Comparison of ENCODE assay signal across 12 mouse cellular contexts in the genomic region with DNA sequence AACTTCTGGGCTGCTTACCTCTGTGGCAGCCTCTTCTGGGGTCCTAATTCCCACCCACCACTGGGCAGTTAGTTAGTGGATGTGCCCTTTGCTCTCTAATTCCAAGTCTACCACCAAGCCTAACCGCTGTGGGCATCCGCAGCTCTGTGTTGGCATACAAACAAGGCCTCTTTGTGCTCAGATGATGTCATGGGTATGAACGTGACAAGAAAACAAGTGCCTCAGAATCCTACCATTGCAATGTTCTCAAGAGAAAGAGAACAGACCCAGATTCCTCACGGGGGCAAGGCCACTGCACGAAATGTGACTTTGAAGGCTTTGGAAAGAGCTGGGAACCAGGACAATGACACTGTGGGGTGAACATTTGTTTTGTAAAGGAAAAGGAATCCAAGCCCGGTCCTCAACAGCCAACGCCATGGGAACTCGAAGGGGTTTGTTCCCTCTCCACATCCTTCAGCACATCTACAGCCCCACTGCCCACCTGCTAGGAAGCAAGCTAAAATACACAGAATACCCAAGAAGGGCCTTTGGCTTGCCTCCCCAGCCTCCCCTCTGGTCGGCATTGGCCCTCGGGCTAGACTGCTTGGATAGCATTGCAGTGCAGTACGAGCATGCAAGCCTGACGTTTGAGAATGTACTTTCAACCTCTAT.
DNase-seq lines count a peak whose midpoint lies in the region; ATAC-seq lines count a peak whose summit lies in the region.
"Had no signal": no experiment of that assay in that cellular context is flagged by ENCODE, and none has a peak within 500 bp of the region (broad histone marks: within the 10 kb centered on the region; RNA-seq: fewer than 3 reads in every experiment).

No protein-coding gene starts in this region.

- no peak overlapping the region for H3K4me3 ChIP-seq in hindbrain, embryonic 16.5 days (ENCODE audit: low read length)
- no peak overlapping the region for H3K4me3 ChIP-seq in midbrain, embryonic 13.5 days (replicated peaks)
- H3K4me3 ChIP-seq in liver, embryonic 12.5 days: no peak overlapping the region
- H3K4me3 ChIP-seq: liver, embryonic 13.5 days; myocyte; stomach, embryonic 15.5 days had no signal

- H3K9me3 ChIP-seq in hindbrain, embryonic 16.5 days (ENCODE audit: control insufficient read depth, low read length): no peaks in the 10 kb centered on the region
- no peaks in the 10 kb centered on the region for H3K9me3 ChIP-seq in midbrain, embryonic 13.5 days
- H3K9me3 ChIP-seq in liver, embryonic 12.5 days (replicated peaks): no peaks in the 10 kb centered on the region
- H3K9me3 ChIP-seq: liver, embryonic 13.5 days; stomach, embryonic 15.5 days had no signal

- H3K4me1 ChIP-seq in hindbrain, embryonic 16.5 days (ENCODE audit: control insufficient read depth, insufficient read depth, low read depth, low read length): no peaks in the 10 kb centered on the region; the same call in 1 of the 2 replicates
- H3K4me1 ChIP-seq in midbrain, embryonic 13.5 days (replicated peaks): peaks cover 32% of the 10 kb centered on the region
- no peaks in the 10 kb centered on the region for H3K4me1 ChIP-seq in liver, embryonic 12.5 days
- H3K4me1 ChIP-seq: liver, embryonic 13.5 days; stomach, embryonic 15.5 days had no signal

- ATAC-seq in hindbrain, embryonic 16.5 days: peak; percentile 94
- ATAC-seq in midbrain, embryonic 13.5 days: peak; percentile 66
- ATAC-seq in liver, embryonic 12.5 days: no peak

- H3K27me3 ChIP-seq in hindbrain, embryonic 16.5 days (replicated peaks; ENCODE audit: control insufficient read depth, insufficient read depth, low read length): no peaks in the 10 kb centered on the region
- H3K27me3 ChIP-seq in midbrain, embryonic 13.5 days: no peaks in the 10 kb centered on the region
- no peaks in the 10 kb centered on the region for H3K27me3 ChIP-seq in liver, embryonic 12.5 days (replicated peaks)
- H3K27me3 ChIP-seq: liver, embryonic 13.5 days; stomach, embryonic 15.5 days had no signal

- H3K27ac ChIP-seq in hindbrain, embryonic 16.5 days (ENCODE audit: low read depth, low read length): peak overlapping the region; percentile 82
- peak overlapping the region; percentile 66 for H3K27ac ChIP-seq in midbrain, embryonic 13.5 days
- H3K27ac ChIP-seq in liver, embryonic 12.5 days: no peak overlapping the region
- H3K27ac ChIP-seq: liver, embryonic 13.5 days; stomach, embryonic 15.5 days had no signal

- H3K9ac ChIP-seq in hindbrain, embryonic 16.5 days (ENCODE audit: low read depth, low read length): no peak overlapping the region
- H3K9ac ChIP-seq in midbrain, embryonic 13.5 days (replicated peaks): no peak overlapping the region
- H3K9ac ChIP-seq in liver, embryonic 12.5 days: no peak overlapping the region
- H3K9ac ChIP-seq: liver, embryonic 13.5 days; stomach, embryonic 15.5 days had no signal

- no peak overlapping the region for H3K4me2 ChIP-seq in hindbrain, embryonic 16.5 days (ENCODE audit: low read length)
- H3K4me2 ChIP-seq in midbrain, embryonic 13.5 days (replicated peaks): no peak overlapping the region
- H3K4me2 ChIP-seq in liver, embryonic 12.5 days: no peak overlapping the region
- H3K4me2 ChIP-seq: liver, embryonic 13.5 days; stomach, embryonic 15.5 days had no signal

- peak; percentile 4 to 13 for DNase-seq in cerebellum, adult 18-20 months
- no peak for DNase-seq in cerebellum, postnatal 14 days
- peak; percentile 72 for DNase-seq in fibroblast of lung, adult 2 months (ENCODE audit: low read depth)
- no peak for DNase-seq in lung, postnatal 36 days
- no peak for DNase-seq in ovary, postnatal 10 days (ENCODE audit: low spot score)
- DNase-seq: kidney, postnatal 25 days; liver, embryonic 13.5 days had no signal

- H3K36me3 ChIP-seq in hindbrain, embryonic 16.5 days (ENCODE audit: control insufficient read depth, insufficient read depth, low read length): no peaks in the 10 kb centered on the region
- H3K36me3 ChIP-seq in midbrain, embryonic 13.5 days: no peaks in the 10 kb centered on the region
- no peaks in the 10 kb centered on the region for H3K36me3 ChIP-seq in liver, embryonic 12.5 days
- H3K36me3 ChIP-seq: liver, embryonic 13.5 days; stomach, embryonic 15.5 days had no signal

- 42% methylated on average over 12 of the region's 12 CpGs for WGBS in hindbrain, embryonic 16.5 days
- WGBS in midbrain, embryonic 13.5 days: 47% methylated on average over 12 of the region's 12 CpGs
- 75% methylated on average over 12 of the region's 12 CpGs for WGBS in liver, embryonic 12.5 days (ENCODE audit: insufficient replicate concordance)

Comparison
In these comparisons a context has a peak if more than half of its experiments do, and no peak if none do; other contexts are left out.
1. DNase-seq: peak in cerebellum, adult 18-20 months (2 of 2) and fibroblast of lung, adult 2 months (single experiment); none in cerebellum, postnatal 14 days (0 of 2), lung, postnatal 36 days (single experiment) and ovary, postnatal 10 days (single experiment).